Mouse (Mus musculus): ENCODE measurements around the gene Gsk3b. TPM values are rescaled to one million over a fixed set of nuclear protein-coding genes. Genes with fewer than 3 reads are reported as not detected.
A peak's percentile ranks its signal among the peaks of the same experiment; 100 is the strongest.

Gene Gsk3b
- total RNA-seq (2014; rRNA removed) (11.8 and 13.4 TPM in 2 replicates), polyA plus RNA-seq (2012; rRNA removed) (4.8 and 5.8 TPM in 2 replicates)

DNA sequence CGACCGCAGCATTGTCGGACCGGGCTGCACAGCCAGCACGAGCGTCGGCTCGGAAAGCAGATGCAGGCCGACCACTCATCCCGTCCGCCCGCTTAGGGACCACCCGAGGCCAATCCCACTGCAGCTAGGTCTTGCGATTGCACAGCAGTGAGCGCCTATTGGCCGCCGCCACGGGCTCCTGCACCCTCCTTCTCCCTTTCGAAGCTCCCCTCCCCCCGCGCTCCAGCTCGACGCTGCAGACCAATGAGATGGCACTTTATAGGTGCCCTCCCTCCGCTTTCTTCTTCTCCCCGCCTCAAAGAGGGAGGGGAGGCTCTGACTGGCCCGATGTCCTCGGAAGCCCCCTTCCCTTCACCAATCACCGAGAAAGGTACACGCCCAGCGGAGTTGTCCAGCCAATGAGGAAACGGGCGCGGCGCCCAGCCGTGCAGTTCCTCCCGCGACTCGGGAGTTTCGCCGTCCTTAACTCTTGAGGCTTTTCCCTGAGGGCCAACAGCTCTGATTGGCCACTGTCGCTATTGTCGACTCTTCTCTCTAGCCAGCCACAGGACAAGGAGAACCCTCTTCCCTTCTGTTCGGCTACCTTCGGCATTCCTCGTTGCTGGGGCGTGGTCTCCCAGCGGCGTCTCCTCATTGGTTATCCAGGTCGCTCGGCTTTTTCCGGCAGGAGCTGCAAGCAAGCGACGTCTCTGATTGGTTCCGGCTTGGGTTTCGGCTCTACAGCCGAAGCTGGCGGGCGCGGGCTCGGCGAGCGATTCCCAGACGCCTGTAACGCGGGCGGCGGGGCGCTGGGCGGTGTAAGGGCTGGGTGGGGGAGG lies at the start of gene Gsk3b:
Gene Gsk3b (plus strand): TSS at position 373 of the 818 bp plus-strand sequence.
- Histone ChIP-seq H3K79me2 (ENCODE audit: control insufficient read depth, insufficient read depth, low read length) (peaks cover 6% of the 10 kb centered on the region; the same call in 1 of the 2 replicates), H3K9ac (ENCODE audit: low read depth, low read length) (peak within 1 kb of the TSS; percentile 93), H3K4me3 (ENCODE audit: insufficient read depth, low read depth, low read length) (peak within 1 kb of the TSS; percentile 80), H3K36me3 (ENCODE audit: control insufficient read depth, insufficient read depth, low read length) (no peaks in the 10 kb centered on the region), H3K27me3 (ENCODE audit: control insufficient read depth, insufficient read depth, low read length) (no peaks in the 10 kb centered on the region), H3K4me1 (ENCODE audit: control insufficient read depth, insufficient read depth, low read length) (peaks cover 8% of the 10 kb centered on the region; the same call in 1 of the 2 replicates), H3K27ac (replicated peaks; ENCODE audit: insufficient read depth, low read depth, low read length) (peak within 1 kb of the TSS; percentile 95)
- DNase-seq (ENCODE audit: extremely low read depth, low read depth, low spot score): peak; percentile 99
- no peak for TF ChIP-seq CTCF (IDR thresholded peaks at IDR 0.05; ENCODE audit: low read depth, low read length)
- TF ChIP-seq POLR2A (IDR thresholded peaks at IDR 0.05; ENCODE audit: extremely low read depth, insufficient read depth, low read length): peak; percentile 90
- under 1% methylated on average over 69 of the region's 69 CpGs for WGBS

DNA sequence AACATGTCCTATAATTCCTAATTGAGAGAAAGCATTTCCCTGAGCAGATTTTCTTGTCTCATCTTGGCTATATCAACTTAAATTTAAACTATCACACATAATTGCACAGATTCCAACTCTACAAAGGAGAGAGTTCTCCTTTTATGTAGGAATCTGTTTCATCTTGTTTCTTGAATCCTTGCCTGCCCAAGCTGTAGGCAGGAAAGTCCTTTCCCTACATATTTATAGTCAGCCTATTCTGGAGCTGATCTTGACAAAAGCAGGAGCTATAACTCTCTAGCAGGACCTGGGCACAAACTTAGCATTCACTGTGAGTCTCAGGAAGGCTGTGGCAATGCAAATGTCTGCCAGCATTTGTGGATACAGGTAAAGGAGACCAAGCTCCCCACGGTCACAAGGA lies 46.6 kb upstream of the Gsk3b start:
- TF ChIP-seq POLR2A (IDR thresholded peaks at IDR 0.05; ENCODE audit: extremely low read depth, insufficient read depth, low read length): no peak
- Histone ChIP-seq H3K27ac (replicated peaks; ENCODE audit: insufficient read depth, low read depth, low read length) (no peak overlapping the region), H3K4me3 (ENCODE audit: insufficient read depth, low read depth, low read length) (no peak overlapping the region), H3K27me3 (ENCODE audit: control insufficient read depth, insufficient read depth, low read length) (no peaks in the 10 kb centered on the region), H3K79me2 (ENCODE audit: control insufficient read depth, insufficient read depth, low read length) (no peaks in the 10 kb centered on the region), H3K9ac (ENCODE audit: low read depth, low read length) (no peak overlapping the region), H3K36me3 (ENCODE audit: control insufficient read depth, insufficient read depth, low read length) (no peaks in the 10 kb centered on the region), H3K4me1 (ENCODE audit: control insufficient read depth, insufficient read depth, low read length) (no peaks in the 10 kb centered on the region)
- WGBS: 85% methylated on average over 1 of the region's 1 CpGs
- no peak for DNase-seq (ENCODE audit: extremely low read depth, low read depth, low spot score)

DNA sequence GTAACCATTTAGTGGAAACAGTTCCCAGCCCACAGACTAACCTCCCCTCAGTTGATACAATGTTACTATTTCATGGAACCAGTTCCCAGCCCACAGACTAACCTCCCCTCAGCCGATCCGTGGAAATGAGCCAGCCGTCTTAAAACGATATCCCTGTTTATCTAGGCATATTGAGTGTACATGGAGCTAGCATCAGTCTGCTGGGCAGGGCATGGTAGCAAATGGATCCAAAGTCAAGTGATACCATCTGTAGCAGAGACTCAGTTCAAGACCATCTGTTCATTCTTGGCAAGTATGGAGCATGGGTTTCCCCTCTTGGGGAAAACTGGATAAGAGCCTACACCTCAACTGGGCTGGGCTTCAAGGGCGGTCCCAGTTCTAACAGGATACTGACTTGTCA lies 44.2 kb upstream of the Gsk3b start:
- TF ChIP-seq CTCF (IDR thresholded peaks at IDR 0.05; ENCODE audit: low read depth, low read length) (no peak), POLR2A (IDR thresholded peaks at IDR 0.05; ENCODE audit: extremely low read depth, insufficient read depth, low read length) (no peak)
- Histone ChIP-seq H3K27ac (replicated peaks; ENCODE audit: insufficient read depth, low read depth, low read length) (no peak overlapping the region), H3K4me3 (ENCODE audit: insufficient read depth, low read depth, low read length) (no peak overlapping the region), H3K4me1 (ENCODE audit: control insufficient read depth, insufficient read depth, low read length) (peaks cover 2% of the 10 kb centered on the region; the same call in 1 of the 2 replicates), H3K79me2 (ENCODE audit: control insufficient read depth, insufficient read depth, low read length) (no peaks in the 10 kb centered on the region), H3K9ac (ENCODE audit: low read depth, low read length) (no peak overlapping the region), H3K27me3 (ENCODE audit: control insufficient read depth, insufficient read depth, low read length) (no peaks in the 10 kb centered on the region), H3K36me3 (ENCODE audit: control insufficient read depth, insufficient read depth, low read length) (no peaks in the 10 kb centered on the region)
- no peak for DNase-seq (ENCODE audit: extremely low read depth, low read depth, low spot score)
- WGBS: 92% methylated on average over 5 of the region's 5 CpGs

DNA sequence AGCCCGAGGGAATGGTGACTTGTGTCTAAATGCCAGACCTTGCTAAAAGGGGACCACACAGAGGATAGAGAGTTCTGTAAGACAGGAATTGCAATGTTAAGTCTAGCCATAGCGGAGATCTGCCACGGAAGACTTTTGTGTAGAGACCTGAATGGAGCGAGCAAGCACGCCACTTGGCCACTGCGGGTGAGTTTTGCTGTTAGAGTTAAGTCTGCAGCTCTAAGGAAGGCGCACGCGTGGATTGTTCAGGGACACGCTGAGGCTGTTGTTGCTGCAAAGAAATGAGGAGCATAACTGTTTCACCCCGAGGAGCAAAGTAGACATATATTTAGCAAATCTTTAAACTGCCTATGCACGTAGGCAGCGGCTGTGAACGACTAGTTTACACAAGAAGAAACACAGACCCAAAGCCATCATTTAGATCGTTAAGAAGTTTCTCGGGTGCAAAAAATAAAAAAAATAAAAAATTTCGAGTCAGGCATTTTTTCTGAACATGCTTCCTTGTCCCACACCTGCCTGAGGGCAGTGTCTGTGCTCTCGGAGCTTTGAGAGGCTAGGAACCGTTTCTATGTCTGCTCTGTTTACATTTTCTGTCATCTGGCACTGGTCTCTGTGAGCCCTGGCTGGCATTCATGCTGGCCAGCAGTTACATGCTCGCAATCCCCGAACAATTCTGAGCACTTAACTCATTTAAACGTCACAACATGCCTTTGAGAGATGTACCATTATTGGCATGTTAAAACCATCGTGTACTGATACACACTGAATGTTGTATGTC lies 40.8 kb upstream of the Gsk3b start:
- H3K79me2 ChIP-seq (ENCODE audit: control insufficient read depth, insufficient read depth, low read length): no peaks in the 10 kb centered on the region
- H3K4me1 ChIP-seq (ENCODE audit: control insufficient read depth, insufficient read depth, low read length): peaks cover 2% of the 10 kb centered on the region; the same call in 1 of the 2 replicates
- WGBS: 56% methylated on average over 23 of the region's 23 CpGs
- no peak overlapping the region for H3K9ac ChIP-seq (ENCODE audit: low read depth, low read length)
- no peaks in the 10 kb centered on the region for H3K36me3 ChIP-seq (ENCODE audit: control insufficient read depth, insufficient read depth, low read length)
- H3K27ac ChIP-seq (replicated peaks; ENCODE audit: insufficient read depth, low read depth, low read length): no peak overlapping the region
- H3K4me3 ChIP-seq (ENCODE audit: insufficient read depth, low read depth, low read length): no peak overlapping the region
- H3K27me3 ChIP-seq (ENCODE audit: control insufficient read depth, insufficient read depth, low read length): no peaks in the 10 kb centered on the region
- no peak for TF ChIP-seq POLR2A (IDR thresholded peaks at IDR 0.05; ENCODE audit: extremely low read depth, insufficient read depth, low read length)
- TF ChIP-seq CTCF (IDR thresholded peaks at IDR 0.05; ENCODE audit: low read depth, low read length): no peak
- peak; percentile 62 for DNase-seq (ENCODE audit: extremely low read depth, low read depth, low spot score)

DNA sequence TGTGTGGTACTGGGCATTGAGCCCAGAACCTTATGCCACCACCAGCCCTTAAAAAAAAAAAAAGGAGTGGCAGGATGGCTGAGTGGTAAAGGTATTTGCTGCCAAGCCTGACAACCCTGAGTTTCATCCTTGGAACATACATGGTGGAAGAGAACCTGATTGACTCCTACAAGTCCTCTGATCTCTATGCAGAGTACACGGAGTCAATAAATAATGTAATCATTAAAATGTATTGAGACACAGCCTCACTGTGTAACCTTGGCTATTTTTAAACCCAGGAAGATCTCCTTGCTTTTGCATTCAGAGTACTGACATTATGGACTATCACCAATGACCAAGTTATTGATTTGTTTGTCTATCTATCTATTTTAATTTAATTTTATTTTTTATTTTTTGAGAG lies 30.9 kb upstream of the Gsk3b start:
- Histone ChIP-seq H3K36me3 (ENCODE audit: control insufficient read depth, insufficient read depth, low read length) (no peaks in the 10 kb centered on the region), H3K4me3 (ENCODE audit: insufficient read depth, low read depth, low read length) (no peak overlapping the region), H3K79me2 (ENCODE audit: control insufficient read depth, insufficient read depth, low read length) (no peaks in the 10 kb centered on the region), H3K27ac (replicated peaks; ENCODE audit: insufficient read depth, low read depth, low read length) (peak overlapping the region; percentile 91), H3K4me1 (ENCODE audit: control insufficient read depth, insufficient read depth, low read length) (peaks cover 10% of the 10 kb centered on the region), H3K9ac (ENCODE audit: low read depth, low read length) (peak overlapping the region; percentile 34; the same call in 1 of the 2 replicates), H3K27me3 (ENCODE audit: control insufficient read depth, insufficient read depth, low read length) (no peaks in the 10 kb centered on the region)
- 17% methylated on average over 1 of the region's 1 CpGs for WGBS
- TF ChIP-seq POLR2A (IDR thresholded peaks at IDR 0.05; ENCODE audit: extremely low read depth, insufficient read depth, low read length): no peak
- DNase-seq (ENCODE audit: extremely low read depth, low read depth, low spot score): peak; percentile 89

All from liver, adult 2 months (tissue).